Mouse (Mus musculus): ENCODE data around the gene Hat1. TPM values are rescaled to one million over a fixed set of nuclear protein-coding genes. Genes with fewer than 3 reads are reported as not detected.

The Hat1 gene
- total and polyA plus RNA-seq, 2 experiments: 2.0 to 14.6 TPM

- H3K4me1 ChIP-seq (ENCODE audit: control insufficient read depth, insufficient read depth, low read length): no peaks in the 10 kb centered on the region
- no peaks in the 10 kb centered on the region for H3K27me3 ChIP-seq (ENCODE audit: control insufficient read depth, insufficient read depth, low read length)
- no peak for TF ChIP-seq POLR2A (IDR thresholded peaks at IDR 0.05; ENCODE audit: extremely low read depth, insufficient read depth, low read length)
- TF ChIP-seq CTCF (IDR thresholded peaks at IDR 0.05; ENCODE audit: low read depth, low read length): no peak
- H3K79me2 ChIP-seq (ENCODE audit: control insufficient read depth, insufficient read depth, low read length): no peaks in the 10 kb centered on the region
- H3K27ac ChIP-seq (replicated peaks; ENCODE audit: insufficient read depth, low read depth, low read length): no peak overlapping the region
- H3K4me3 ChIP-seq (ENCODE audit: insufficient read depth, low read depth, low read length): no peak overlapping the region
- H3K36me3 ChIP-seq (ENCODE audit: control insufficient read depth, insufficient read depth, low read length): peaks cover 5% of the 10 kb centered on the region; the same call in 1 of the 2 replicates
- WGBS: 94% methylated on average over 3 of the region's 3 CpGs
- no peak overlapping the region for H3K9ac ChIP-seq (ENCODE audit: low read depth, low read length)
- no peak for DNase-seq (ENCODE audit: extremely low read depth, low read depth, low spot score)
Measured at GRCm38 (mm10) chr2:71419408-71419807, 30.6 kb downstream of the Hat1 start.

GRCm38 (mm10) chr2:71420895-71421425 lies 32.2 kb downstream of the Hat1 start:
- Histone ChIP-seq H3K4me1 (ENCODE audit: control insufficient read depth, insufficient read depth, low read length) (no peaks in the 10 kb centered on the region), H3K36me3 (ENCODE audit: control insufficient read depth, insufficient read depth, low read length) (peaks cover 5% of the 10 kb centered on the region; the same call in 1 of the 2 replicates), H3K4me3 (ENCODE audit: insufficient read depth, low read depth, low read length) (no peak overlapping the region), H3K9ac (ENCODE audit: low read depth, low read length) (no peak overlapping the region), H3K27me3 (ENCODE audit: control insufficient read depth, insufficient read depth, low read length) (no peaks in the 10 kb centered on the region), H3K27ac (replicated peaks; ENCODE audit: insufficient read depth, low read depth, low read length) (no peak overlapping the region), H3K79me2 (ENCODE audit: control insufficient read depth, insufficient read depth, low read length) (no peaks in the 10 kb centered on the region)
- 97% methylated on average over 9 of the region's 9 CpGs for WGBS
- no peak for DNase-seq (ENCODE audit: extremely low read depth, low read depth, low spot score)
- TF ChIP-seq CTCF (IDR thresholded peaks at IDR 0.05; ENCODE audit: low read depth, low read length) (no peak), POLR2A (IDR thresholded peaks at IDR 0.05; ENCODE audit: extremely low read depth, insufficient read depth, low read length) (no peak)

DNA sequence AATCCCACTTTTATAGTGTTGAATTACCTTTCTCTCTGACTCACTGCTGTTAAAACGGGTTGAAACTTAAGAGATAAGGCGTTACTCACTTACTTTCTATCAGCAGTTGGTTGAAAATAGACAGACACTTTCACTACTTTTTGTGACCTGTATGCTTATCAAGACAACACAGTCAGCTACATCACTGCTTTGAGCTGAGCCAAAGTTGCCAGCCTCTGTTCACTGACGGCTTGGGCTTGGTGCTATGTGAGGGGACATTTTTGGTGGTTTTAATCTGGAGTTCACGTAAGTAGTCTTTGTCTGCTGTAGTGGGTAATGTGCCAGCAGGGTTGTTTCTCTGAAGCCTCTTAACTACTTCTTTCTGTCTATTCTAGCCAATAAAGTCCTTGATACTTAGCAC lies 35.8 kb downstream of the Hat1 start:
- no peak overlapping the region for H3K4me3 ChIP-seq (ENCODE audit: insufficient read depth, low read depth, low read length)
- WGBS: 89% methylated on average over 4 of the region's 4 CpGs
- H3K9ac ChIP-seq (ENCODE audit: low read depth, low read length): no peak overlapping the region
- no peaks in the 10 kb centered on the region for H3K79me2 ChIP-seq (ENCODE audit: control insufficient read depth, insufficient read depth, low read length)
- no peaks in the 10 kb centered on the region for H3K4me1 ChIP-seq (ENCODE audit: control insufficient read depth, insufficient read depth, low read length)
- H3K36me3 ChIP-seq (ENCODE audit: control insufficient read depth, insufficient read depth, low read length): peaks cover 5% of the 10 kb centered on the region; the same call in 1 of the 2 replicates
- no peak overlapping the region for H3K27ac ChIP-seq (replicated peaks; ENCODE audit: insufficient read depth, low read depth, low read length)
- no peak for DNase-seq (ENCODE audit: extremely low read depth, low read depth, low spot score)
- no peaks in the 10 kb centered on the region for H3K27me3 ChIP-seq (ENCODE audit: control insufficient read depth, insufficient read depth, low read length)
- TF ChIP-seq POLR2A (IDR thresholded peaks at IDR 0.05; ENCODE audit: extremely low read depth, insufficient read depth, low read length) (no peak), CTCF (IDR thresholded peaks at IDR 0.05; ENCODE audit: low read depth, low read length) (no peak)

- DNase-seq (ENCODE audit: extremely low read depth, low read depth, low spot score): no peak
- H3K79me2 ChIP-seq (ENCODE audit: control insufficient read depth, insufficient read depth, low read length): no peaks in the 10 kb centered on the region
- H3K27ac ChIP-seq (replicated peaks; ENCODE audit: insufficient read depth, low read depth, low read length): no peak overlapping the region
- TF ChIP-seq POLR2A (IDR thresholded peaks at IDR 0.05; ENCODE audit: extremely low read depth, insufficient read depth, low read length): no peak
- TF ChIP-seq CTCF (IDR thresholded peaks at IDR 0.05; ENCODE audit: low read depth, low read length): no peak
- H3K4me1 ChIP-seq (ENCODE audit: control insufficient read depth, insufficient read depth, low read length): no peaks in the 10 kb centered on the region
- 88% methylated on average over 4 of the region's 4 CpGs for WGBS
- no peaks in the 10 kb centered on the region for H3K27me3 ChIP-seq (ENCODE audit: control insufficient read depth, insufficient read depth, low read length)
- H3K9ac ChIP-seq (ENCODE audit: low read depth, low read length): no peak overlapping the region
- H3K4me3 ChIP-seq (ENCODE audit: insufficient read depth, low read depth, low read length): no peak overlapping the region
- H3K36me3 ChIP-seq (ENCODE audit: control insufficient read depth, insufficient read depth, low read length): peaks cover 4% of the 10 kb centered on the region
Measured at GRCm38 (mm10) chr2:71435440-71435839, 46.7 kb downstream of the Hat1 start.

GRCm38 (mm10) chr2:71443376-71443775 lies 54.6 kb downstream of the Hat1 start:
- TF ChIP-seq POLR2A (IDR thresholded peaks at IDR 0.05; ENCODE audit: extremely low read depth, insufficient read depth, low read length) (no peak), CTCF (IDR thresholded peaks at IDR 0.05; ENCODE audit: low read depth, low read length) (no peak)
- WGBS: 74% methylated on average over 2 of the region's 2 CpGs

DNA sequence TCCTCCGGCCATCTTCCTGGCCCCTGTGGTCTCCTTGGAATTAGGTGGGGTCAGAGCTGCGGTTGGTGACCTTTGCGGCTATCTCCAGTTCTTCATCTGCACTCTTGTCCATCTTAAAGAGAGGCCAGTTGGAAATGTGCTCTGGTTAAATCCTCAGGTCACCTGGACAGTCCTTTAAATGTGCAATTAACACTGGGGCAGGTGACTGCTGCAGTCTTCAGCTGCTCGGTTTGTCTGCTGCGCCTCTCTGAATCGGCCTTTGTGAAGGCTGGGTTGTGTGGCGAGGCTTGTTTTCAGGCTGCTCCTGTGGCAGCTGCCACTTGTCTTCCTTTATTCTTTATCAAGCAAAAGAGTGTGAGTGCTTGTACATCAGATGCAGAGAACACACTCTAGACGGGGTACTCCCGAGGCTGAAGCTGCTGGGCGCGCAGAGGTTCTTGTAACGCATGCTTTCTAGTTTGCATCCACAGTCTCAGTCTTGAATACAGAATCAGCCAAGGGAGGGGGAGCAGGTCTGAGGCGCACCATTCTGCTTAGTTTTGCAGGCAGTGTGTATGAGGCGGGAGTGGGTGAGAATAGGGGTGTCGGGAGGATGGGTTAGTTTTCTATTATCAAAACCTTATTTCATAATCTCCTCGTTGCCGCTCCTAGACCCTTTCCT lies 56.9 kb downstream of the Hat1 start:
- no peak overlapping the region for H3K4me3 ChIP-seq (ENCODE audit: insufficient read depth, low read depth, low read length)
- no peak for DNase-seq (ENCODE audit: extremely low read depth, low read depth, low spot score)
- H3K79me2 ChIP-seq (ENCODE audit: control insufficient read depth, insufficient read depth, low read length): no peaks in the 10 kb centered on the region
- no peak overlapping the region for H3K27ac ChIP-seq (replicated peaks; ENCODE audit: insufficient read depth, low read depth, low read length)
- TF ChIP-seq CTCF (IDR thresholded peaks at IDR 0.05; ENCODE audit: low read depth, low read length) (no peak), POLR2A (IDR thresholded peaks at IDR 0.05; ENCODE audit: extremely low read depth, insufficient read depth, low read length) (no peak)
- no peaks in the 10 kb centered on the region for H3K4me1 ChIP-seq (ENCODE audit: control insufficient read depth, insufficient read depth, low read length)
- no peak overlapping the region for H3K9ac ChIP-seq (ENCODE audit: low read depth, low read length)
- 76% methylated on average over 17 of the region's 17 CpGs for WGBS
- H3K36me3 ChIP-seq (ENCODE audit: control insufficient read depth, insufficient read depth, low read length): peaks cover 4% of the 10 kb centered on the region; the same call in 1 of the 2 replicates
- no peaks in the 10 kb centered on the region for H3K27me3 ChIP-seq (ENCODE audit: control insufficient read depth, insufficient read depth, low read length)

More at GRCm38 (mm10) chr2:71443376-71443775, 54.6 kb downstream of the Hat1 start:
- Histone ChIP-seq H3K4me3 (ENCODE audit: insufficient read depth, low read depth, low read length) (no peak overlapping the region), H3K27me3 (ENCODE audit: control insufficient read depth, insufficient read depth, low read length) (no peaks in the 10 kb centered on the region), H3K4me1 (ENCODE audit: control insufficient read depth, insufficient read depth, low read length) (no peaks in the 10 kb centered on the region), H3K79me2 (ENCODE audit: control insufficient read depth, insufficient read depth, low read length) (no peaks in the 10 kb centered on the region), H3K27ac (replicated peaks; ENCODE audit: insufficient read depth, low read depth, low read length) (no peak overlapping the region), H3K36me3 (ENCODE audit: control insufficient read depth, insufficient read depth, low read length) (peaks cover 8% of the 10 kb centered on the region; the same call in 1 of the 2 replicates), H3K9ac (ENCODE audit: low read depth, low read length) (no peak overlapping the region)
- DNase-seq (ENCODE audit: extremely low read depth, low read depth, low spot score): no peak
